Mouse (Mus musculus): Measurements from ENCODE around the gene Top3b. TPM values are rescaled to one million over a fixed set of nuclear protein-coding genes. Genes with fewer than 3 reads are reported as not detected.
"Not testable (repeated sequence)": the region's sequence is repeated elsewhere in the genome, so short reads cannot be mapped to it uniquely, and the experiment has no call there.

Gene Top3b
- total RNA-seq (2014; fragmentation: Nextera tagmentation) (123 and 133 TPM in 2 replicates), total RNA-seq (2017) (58.7 and 59.0 TPM in 2 replicates)

DNA sequence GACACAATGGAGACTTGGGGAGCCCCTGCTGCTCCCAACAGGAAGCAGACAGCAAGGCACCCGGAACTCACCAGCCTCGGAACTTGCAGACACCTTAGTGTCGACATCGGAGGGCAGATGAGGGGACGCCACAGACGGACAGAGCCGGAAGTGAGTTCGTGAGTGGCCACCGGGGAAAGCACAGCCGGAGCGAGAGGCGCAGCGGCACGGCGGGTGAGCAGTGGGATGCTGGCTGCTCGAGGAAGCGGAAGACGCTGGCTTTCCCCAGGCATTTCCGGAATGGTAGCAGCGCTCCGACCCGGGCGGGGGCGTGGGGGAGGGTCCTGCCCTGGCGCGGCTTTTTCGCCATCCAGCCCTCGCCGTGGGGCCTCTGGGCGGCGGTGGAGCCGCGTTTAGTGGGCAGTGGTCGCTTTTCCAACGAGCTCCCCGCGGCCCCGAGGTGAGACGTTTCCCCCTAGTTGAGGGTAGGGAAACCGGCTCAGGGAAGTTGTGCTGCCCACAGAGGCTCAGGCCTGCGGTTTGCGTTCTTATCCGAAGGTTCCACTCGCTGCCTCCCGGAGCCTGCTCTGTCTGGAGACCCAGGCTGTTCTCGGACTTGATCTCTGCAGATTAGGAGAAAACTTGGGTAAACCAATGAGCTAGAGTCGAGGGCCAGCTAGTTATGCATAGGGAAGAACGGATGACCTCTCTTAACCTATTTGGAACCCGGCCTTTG, at the start of gene Top3b, which contains the start of gene Vpreb1:
Gene Top3b, plus strand, starts transcription at position 120 of the 715 bp plus-strand sequence.
Gene Vpreb1, minus strand, starts transcription at position 227 of the 715 bp plus-strand sequence.
- peak; percentile 94 for ATAC-seq (replicated peaks; ENCODE audit: low FRiP score, low TSS enrichment, poor library complexity, severe bottlenecking)

DNA sequence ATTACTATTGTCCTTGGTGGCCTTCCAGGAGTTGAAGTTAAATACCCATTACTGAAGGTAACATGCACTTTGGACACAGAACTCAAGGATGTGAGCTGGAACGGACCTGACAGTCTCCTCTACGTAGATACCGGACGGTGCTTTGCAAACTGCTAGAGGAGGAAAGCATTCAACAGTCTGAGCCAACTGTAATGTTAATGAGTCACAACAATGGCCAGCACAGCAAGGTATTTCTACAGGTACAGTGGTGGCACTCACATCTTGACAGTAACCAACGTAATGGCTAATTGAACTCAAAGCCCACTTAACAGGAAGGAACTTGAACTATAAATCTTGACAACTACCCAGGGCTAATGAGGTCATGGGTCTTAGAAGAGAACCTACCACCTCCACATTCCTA, 45.1 kb upstream of the Top3b start:
- ATAC-seq (replicated peaks; ENCODE audit: low FRiP score, low TSS enrichment, poor library complexity, severe bottlenecking) = no peak

DNA sequence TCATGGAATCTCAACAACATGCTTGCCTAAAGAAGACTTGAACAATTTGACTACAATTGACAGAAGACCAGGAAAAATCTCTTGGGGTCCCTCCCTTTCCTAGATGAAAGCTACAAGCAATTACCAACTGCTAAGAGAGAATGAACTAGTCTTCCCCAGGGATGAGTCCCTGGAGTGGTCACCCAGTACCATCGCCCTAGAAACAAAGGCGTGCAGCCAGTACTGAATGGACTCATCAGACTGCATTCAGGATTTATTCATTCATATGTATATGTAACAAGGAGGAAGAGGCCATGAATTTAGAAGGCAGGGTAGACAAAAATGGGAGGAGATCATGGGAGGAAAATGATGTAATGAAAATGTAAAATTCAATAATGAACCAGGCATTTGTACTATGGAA, 44.3 kb upstream of the Top3b start:
- no peak for ATAC-seq (replicated peaks; ENCODE audit: low FRiP score, low TSS enrichment, poor library complexity, severe bottlenecking)

GRCm38 (mm10) chr16:16828757-16829615, 41.5 kb upstream of the Top3b start, which contains the start of gene Spag6l:
Gene Spag6l (minus strand): TSS chr16:16829456.
- ATAC-seq (replicated peaks; ENCODE audit: low FRiP score, low TSS enrichment, poor library complexity, severe bottlenecking) = peak; percentile 100

- no peak for ATAC-seq (replicated peaks; ENCODE audit: low FRiP score, low TSS enrichment, poor library complexity, severe bottlenecking)
These were observed 40.9 kb upstream of the Top3b start for GRCm38 (mm10) chr16:16829671-16830070.

GRCm38 (mm10) chr16:16849196-16849595, 21.3 kb upstream of the Top3b start:
- ATAC-seq (replicated peaks; ENCODE audit: low FRiP score, low TSS enrichment, poor library complexity, severe bottlenecking) = no peak

DNA sequence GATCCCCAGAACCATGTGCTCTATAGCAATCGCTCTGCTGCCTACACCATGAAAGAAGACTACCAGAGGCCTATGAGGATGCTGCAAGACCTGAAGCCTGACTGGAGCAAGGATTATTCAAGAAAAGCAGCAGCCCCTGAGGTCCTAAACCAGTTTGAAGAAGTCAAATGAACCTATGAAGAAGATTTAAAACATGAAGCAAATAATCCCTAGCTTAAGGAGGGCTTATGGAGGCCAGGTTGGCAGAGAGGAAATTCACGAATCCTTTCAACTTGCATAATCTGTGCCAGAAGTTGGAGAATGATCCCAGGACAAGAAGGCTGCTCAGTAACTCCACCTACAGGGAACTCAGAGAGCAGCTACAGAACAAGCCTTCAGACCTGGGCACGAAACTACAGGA, 18.1 kb upstream of the Top3b start:
- no peak for ATAC-seq (replicated peaks; ENCODE audit: low FRiP score, low TSS enrichment, poor library complexity, severe bottlenecking)

- peak; percentile 79 for ATAC-seq (replicated peaks; ENCODE audit: low FRiP score, low TSS enrichment, poor library complexity, severe bottlenecking)
These were observed 15.7 kb upstream of the Top3b start for GRCm38 (mm10) chr16:16854836-16855235.

- ATAC-seq (replicated peaks; ENCODE audit: low FRiP score, low TSS enrichment, poor library complexity, severe bottlenecking) = no peak
These were observed 15.0 kb upstream of the Top3b start for GRCm38 (mm10) chr16:16855541-16855940.

DNA sequence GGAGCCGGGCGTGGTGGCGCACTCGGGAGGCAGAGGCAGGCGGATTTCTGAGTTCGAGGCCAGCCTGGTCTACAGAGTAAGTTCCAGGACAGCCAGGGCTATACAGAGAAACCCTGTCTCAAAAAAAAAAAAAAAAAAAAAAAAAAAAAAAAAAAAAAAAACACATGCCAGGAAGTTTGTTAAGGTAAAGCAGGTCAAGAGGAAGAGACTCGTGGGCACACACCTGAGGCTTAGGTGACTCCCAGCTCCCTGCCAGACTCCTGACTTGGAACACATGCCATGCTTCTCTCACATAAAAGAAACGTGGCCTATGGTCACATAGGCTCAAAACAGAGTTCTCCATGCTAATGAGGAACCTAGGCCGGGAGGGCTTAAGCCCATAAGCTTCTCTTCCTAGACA, 14.5 kb upstream of the Top3b start:
- not testable (repeated sequence) for ATAC-seq (replicated peaks; ENCODE audit: low FRiP score, low TSS enrichment, poor library complexity, severe bottlenecking)

DNA sequence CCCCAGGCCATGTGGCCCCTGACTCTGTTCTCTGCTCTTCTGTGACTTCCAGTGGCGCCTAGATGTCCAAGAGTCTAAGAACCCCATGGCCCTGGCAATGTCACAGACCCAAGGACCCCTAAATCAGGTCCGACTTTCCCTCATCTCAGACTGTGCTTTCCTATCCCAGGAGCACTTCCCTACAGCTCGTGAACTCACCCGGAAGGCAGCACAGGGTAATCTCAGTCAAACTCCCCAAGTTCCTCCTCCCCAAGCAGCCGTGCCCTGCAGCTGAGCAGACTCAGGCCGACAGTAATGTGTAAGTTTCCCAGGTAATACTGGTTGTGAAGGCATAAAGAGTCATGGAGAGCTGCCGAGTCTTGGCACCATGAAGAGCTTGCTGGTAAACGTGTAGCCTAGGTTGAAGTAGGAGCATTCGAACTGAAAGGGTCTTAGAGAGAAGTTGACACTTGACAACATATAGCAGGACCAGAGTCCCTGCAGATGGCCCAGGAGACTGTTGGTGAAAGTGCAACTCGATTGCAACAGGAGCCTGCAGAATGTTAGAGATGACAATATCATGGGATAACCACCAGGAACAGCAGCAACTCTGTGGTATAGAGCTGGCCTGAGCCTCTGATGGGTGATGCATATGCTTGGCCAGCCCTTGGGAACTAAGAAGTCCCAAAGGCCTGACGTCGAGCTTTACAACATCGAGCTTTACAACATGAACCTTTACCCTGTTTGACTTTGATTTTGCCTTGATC, 13.6 kb upstream of the Top3b start:
- no peak for ATAC-seq (replicated peaks; ENCODE audit: low FRiP score, low TSS enrichment, poor library complexity, severe bottlenecking)

DNA sequence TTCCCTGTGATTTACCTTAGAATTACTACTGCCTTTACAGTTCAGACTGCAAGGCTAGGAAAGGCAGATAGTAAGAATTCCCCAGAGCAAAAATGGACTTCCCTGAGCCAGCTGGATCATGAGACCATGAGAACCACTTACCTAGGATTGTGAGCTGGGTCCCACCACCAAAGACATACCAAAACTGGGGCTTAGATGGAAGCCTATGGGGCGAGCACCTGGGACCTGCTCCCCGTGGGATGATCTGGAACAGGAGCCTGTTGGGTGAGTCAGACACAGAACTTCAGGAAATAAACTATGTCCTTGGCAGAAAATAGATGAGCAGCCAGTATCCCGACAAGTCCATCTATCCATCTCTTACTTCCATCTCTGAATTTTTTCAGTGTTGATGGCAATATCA, 8.2 kb upstream of the Top3b start:
- ATAC-seq (replicated peaks; ENCODE audit: low FRiP score, low TSS enrichment, poor library complexity, severe bottlenecking) = no peak

GRCm38 (mm10) chr16:16863978-16864377, 6.6 kb upstream of the Top3b start, which contains the start of gene Igll1:
Gene Igll1 (minus strand): TSS chr16:16863985.
- ATAC-seq (replicated peaks; ENCODE audit: low FRiP score, low TSS enrichment, poor library complexity, severe bottlenecking) = no peak

- ATAC-seq (replicated peaks; ENCODE audit: low FRiP score, low TSS enrichment, poor library complexity, severe bottlenecking) = peak; percentile 54
These were observed 5.3 kb upstream of the Top3b start for GRCm38 (mm10) chr16:16865217-16865616.

- ATAC-seq (replicated peaks; ENCODE audit: low FRiP score, low TSS enrichment, poor library complexity, severe bottlenecking) = no peak
These were observed 4.6 kb upstream of the Top3b start for GRCm38 (mm10) chr16:16865696-16866561.

- ATAC-seq (replicated peaks; ENCODE audit: low FRiP score, low TSS enrichment, poor library complexity, severe bottlenecking) = no peak
These were observed 307 bp upstream of the Top3b start for GRCm38 (mm10) chr16:16870241-16870616.

- ATAC-seq (replicated peaks; ENCODE audit: low FRiP score, low TSS enrichment, poor library complexity, severe bottlenecking) = no peak
These were observed 8.5 kb downstream of the Top3b start for GRCm38 (mm10) chr16:16879025-16879424.

DNA sequence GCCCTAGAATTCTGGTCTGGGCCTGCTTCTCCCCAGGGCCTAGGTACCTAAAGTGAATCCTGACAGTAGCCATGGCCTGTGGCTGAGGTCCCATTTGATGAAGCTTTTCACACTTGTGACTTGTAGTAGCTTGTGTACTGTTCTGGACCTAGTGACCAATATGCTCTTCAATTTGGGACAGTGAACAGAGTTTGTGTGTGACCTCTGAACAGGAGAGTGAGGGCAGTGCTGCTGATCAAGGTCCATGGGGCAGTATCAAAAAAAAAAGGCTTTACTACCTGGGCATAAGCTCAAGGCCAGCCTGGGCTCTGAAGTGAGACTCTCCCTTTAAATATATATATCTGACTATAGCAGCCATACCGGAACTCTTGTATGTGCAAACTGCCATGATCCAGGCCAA, 17.8 kb downstream of the Top3b start:
- ATAC-seq (replicated peaks; ENCODE audit: low FRiP score, low TSS enrichment, poor library complexity, severe bottlenecking) = no peak

- no peak for ATAC-seq (replicated peaks; ENCODE audit: low FRiP score, low TSS enrichment, poor library complexity, severe bottlenecking)
These were observed 21.8 kb downstream of the Top3b start for GRCm38 (mm10) chr16:16892366-16892765.

All from megakaryocyte-erythroid progenitor cell, adult 5-6 weeks (primary cell).